Mouse (Mus musculus): ENCODE results near the gene Pyy. TPM values are rescaled to one million over a fixed set of nuclear protein-coding genes. Genes with fewer than 3 reads are reported as not detected.

Pyy gene
- polyA plus RNA-seq, 1 experiment: not detected

DNA sequence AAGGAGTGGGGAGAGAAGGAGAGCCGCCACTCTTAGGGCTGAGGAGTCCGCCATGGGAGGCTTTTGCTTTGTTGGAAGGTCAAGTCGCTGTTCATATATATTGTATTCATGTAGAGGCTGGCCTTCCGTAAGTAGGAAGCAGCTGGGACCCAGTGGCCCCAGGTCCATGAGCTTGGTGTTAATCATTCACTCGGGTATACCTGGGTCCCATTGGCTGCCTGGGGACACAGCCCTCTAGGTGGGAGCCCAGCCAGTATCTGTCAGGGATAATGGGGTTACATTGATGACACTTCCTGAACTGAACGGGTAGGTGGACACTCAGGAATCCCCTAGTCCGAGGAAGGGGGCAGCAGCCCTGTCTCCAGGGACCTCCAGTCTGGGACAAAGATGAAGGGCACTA lies 34.7 kb upstream of the Pyy start:
- Histone ChIP-seq H3K27me3 (ENCODE audit: control insufficient read depth) (peaks cover 53% of the 10 kb centered on the region), H3K4me1 (ENCODE audit: control insufficient read depth) (peaks cover 31% of the 10 kb centered on the region), H3K9me3 (ENCODE audit: control insufficient read depth, low read length) (no peaks in the 10 kb centered on the region; the same call in 1 of the 2 replicates), H3K4me3 (replicated peaks) (no peak overlapping the region), H3K36me3 (ENCODE audit: control insufficient read depth) (no peaks in the 10 kb centered on the region)
- TF ChIP-seq TAL1 (IDR thresholded peaks at IDR 0.05; ENCODE audit: low read length): no peak
- TF ChIP-seq GATA1 (IDR thresholded peaks at IDR 0.05; ENCODE audit: low read length): no peak

DNA sequence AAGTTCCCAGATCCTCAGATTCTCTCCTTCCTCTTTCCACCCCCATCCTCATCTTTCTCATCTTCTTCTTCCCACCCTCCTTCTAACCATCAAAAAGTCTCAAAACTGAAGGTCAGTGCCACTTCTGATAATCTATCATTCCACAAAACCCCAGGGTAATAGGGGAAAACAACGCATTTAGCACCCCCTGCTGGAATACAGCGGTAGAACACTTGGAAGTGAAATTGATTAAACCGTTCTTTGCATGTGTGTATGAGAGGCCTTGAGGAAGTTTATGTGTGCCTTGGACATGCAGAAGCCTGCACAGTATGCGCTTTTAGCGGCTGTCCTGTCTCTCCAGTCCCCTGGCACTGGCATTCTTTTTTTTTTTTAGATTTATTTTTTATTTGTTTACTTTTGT lies 32.9 kb upstream of the Pyy start:
- Histone ChIP-seq H3K9me3 (ENCODE audit: control insufficient read depth, low read length) (no peaks in the 10 kb centered on the region; the same call in 1 of the 2 replicates), H3K4me3 (replicated peaks) (no peak overlapping the region), H3K27me3 (ENCODE audit: control insufficient read depth) (peaks cover 40% of the 10 kb centered on the region), H3K36me3 (ENCODE audit: control insufficient read depth) (no peaks in the 10 kb centered on the region), H3K4me1 (ENCODE audit: control insufficient read depth) (peaks cover 13% of the 10 kb centered on the region)
- TF ChIP-seq GATA1 (IDR thresholded peaks at IDR 0.05; ENCODE audit: low read length) (no peak), TAL1 (IDR thresholded peaks at IDR 0.05; ENCODE audit: low read length) (no peak)

DNA sequence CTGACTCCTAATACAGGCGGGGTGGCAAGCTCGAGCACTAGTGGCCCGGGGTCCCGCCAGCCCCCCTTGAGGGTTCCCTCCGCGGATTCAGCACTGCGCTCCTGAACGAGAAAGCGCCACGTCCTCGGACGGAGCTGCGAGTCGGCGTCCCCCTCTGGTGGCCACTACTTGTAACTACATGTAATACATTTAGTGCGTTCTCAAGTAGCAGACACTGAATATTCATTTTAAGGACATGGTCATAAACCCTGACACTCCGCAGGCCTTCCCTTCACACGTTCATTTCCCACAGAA lies 30.8 kb upstream of the Pyy start:
- no peaks in the 10 kb centered on the region for H3K36me3 ChIP-seq (ENCODE audit: control insufficient read depth)

DNA sequence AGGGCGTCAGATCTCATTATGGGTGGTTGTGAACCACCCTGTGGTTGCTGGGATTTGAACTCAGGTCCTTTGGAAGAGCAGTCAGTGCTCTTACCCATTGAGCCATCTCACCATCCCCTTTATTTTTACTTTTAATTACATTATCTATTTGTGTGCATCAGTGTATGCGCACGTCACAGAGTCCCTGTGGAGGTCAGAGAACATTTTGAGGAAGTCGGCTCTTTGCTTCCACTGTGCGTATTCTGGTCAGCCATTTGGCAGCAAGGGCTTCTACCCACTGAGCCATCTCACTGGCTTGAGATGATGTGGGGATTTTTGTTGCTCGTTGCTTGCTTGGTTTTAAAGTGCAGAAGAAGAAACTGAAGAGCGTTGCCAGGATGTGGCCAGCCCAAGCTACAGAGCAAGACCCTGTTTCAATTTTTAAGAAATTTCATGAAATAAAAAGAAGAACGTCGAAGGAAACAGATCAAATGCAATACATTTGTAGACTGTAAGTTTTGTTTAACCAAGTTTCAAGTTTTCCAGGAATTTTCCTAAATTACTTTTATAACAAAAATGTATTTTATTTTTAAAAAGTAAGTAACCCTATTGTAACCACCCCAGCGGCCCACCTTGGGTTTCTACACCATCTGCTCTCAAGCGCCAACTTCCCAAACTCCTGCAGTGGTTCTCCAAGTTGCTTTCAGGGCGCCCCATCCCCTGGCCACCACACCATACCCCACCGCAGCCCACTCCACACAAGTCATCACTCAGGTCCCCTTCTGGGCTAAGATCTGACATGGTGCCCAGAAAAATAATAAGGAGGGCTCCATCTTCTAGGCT lies 30.2 kb upstream of the Pyy start:
- Histone ChIP-seq H3K36me3 (ENCODE audit: control insufficient read depth) (no peaks in the 10 kb centered on the region), H3K4me1 (ENCODE audit: control insufficient read depth) (peaks cover 5% of the 10 kb centered on the region), H3K27me3 (ENCODE audit: control insufficient read depth) (peaks cover 35% of the 10 kb centered on the region), H3K9me3 (ENCODE audit: control insufficient read depth, low read length) (no peaks in the 10 kb centered on the region), H3K4me3 (replicated peaks) (no peak overlapping the region)
- TF ChIP-seq GATA1 (IDR thresholded peaks at IDR 0.05; ENCODE audit: low read length): no peak
- TF ChIP-seq TAL1 (IDR thresholded peaks at IDR 0.05; ENCODE audit: low read length): no peak

More for the DNA sequence above, 30.8 kb upstream of the Pyy start:
- Histone ChIP-seq H3K9me3 (ENCODE audit: control insufficient read depth, low read length) (no peaks in the 10 kb centered on the region), H3K4me3 (replicated peaks) (no peak overlapping the region), H3K27me3 (ENCODE audit: control insufficient read depth) (peaks cover 35% of the 10 kb centered on the region), H3K4me1 (ENCODE audit: control insufficient read depth) (peaks cover 5% of the 10 kb centered on the region)
- TF ChIP-seq GATA1 (IDR thresholded peaks at IDR 0.05; ENCODE audit: low read length) (no peak), TAL1 (IDR thresholded peaks at IDR 0.05; ENCODE audit: low read length) (no peak)

DNA sequence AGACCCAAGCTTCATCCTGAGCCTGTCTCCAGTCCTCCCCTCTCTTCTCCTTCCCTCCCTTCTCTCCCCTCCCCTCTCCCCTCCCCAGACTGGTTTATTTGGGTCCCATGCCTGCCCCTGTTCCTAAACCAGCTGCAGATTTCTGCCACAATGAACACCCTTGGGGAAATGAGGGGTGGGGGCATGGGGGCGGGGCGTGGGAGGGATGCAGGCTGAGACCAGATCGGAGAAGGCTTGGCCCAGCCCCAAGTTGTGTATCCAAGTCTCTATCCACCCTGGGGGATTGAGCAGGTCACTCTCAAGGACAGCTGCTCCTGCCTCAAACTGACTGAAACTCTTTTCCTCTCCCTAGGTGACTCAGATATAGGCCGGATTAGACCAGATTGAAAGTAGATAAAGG lies 26.9 kb upstream of the Pyy start:
- peaks cover 32% of the 10 kb centered on the region for H3K27me3 ChIP-seq (ENCODE audit: control insufficient read depth)
- TF ChIP-seq TAL1 (IDR thresholded peaks at IDR 0.05; ENCODE audit: low read length) (no peak), GATA1 (IDR thresholded peaks at IDR 0.05; ENCODE audit: low read length) (no peak)
- H3K9me3 ChIP-seq (ENCODE audit: control insufficient read depth, low read length): no peaks in the 10 kb centered on the region
- no peak overlapping the region for H3K4me3 ChIP-seq (replicated peaks)
- peaks cover 25% of the 10 kb centered on the region for H3K4me1 ChIP-seq (ENCODE audit: control insufficient read depth)
- H3K36me3 ChIP-seq (ENCODE audit: control insufficient read depth): no peaks in the 10 kb centered on the region

- H3K27me3 ChIP-seq (ENCODE audit: control insufficient read depth): peaks cover 14% of the 10 kb centered on the region
- no peak for TF ChIP-seq GATA1 (IDR thresholded peaks at IDR 0.05; ENCODE audit: low read length)
- no peaks in the 10 kb centered on the region for H3K36me3 ChIP-seq (ENCODE audit: control insufficient read depth)
- peaks cover 5% of the 10 kb centered on the region for H3K9me3 ChIP-seq (ENCODE audit: control insufficient read depth, low read length)
- H3K4me1 ChIP-seq (ENCODE audit: control insufficient read depth): peaks cover 30% of the 10 kb centered on the region
- H3K4me3 ChIP-seq (replicated peaks): no peak overlapping the region
Measured at GRCm38 (mm10) chr11:102117386-102117785, 9.8 kb upstream of the Pyy start.

DNA sequence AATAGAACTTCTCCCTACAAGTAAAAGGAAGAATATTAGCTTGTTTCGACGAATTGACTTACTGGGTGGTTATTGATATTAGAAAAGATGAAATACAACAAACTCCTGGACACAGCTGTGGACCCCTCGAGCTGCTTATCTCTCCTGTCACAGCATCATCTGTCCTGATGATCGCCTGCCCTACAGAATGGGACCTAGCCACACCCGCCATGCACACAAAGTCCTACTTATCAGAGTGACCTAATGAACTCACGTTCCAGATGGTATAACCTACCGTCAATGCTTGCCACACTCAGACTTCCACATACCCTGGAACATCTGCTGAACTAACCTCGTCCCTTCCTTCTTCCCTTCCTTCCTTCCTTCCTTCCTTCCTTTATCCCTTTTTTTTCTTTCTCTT lies 8.6 kb upstream of the Pyy start:
- Histone ChIP-seq H3K9me3 (ENCODE audit: control insufficient read depth, low read length) (peaks cover 5% of the 10 kb centered on the region), H3K4me3 (replicated peaks) (no peak overlapping the region), H3K27me3 (ENCODE audit: control insufficient read depth) (peaks cover 21% of the 10 kb centered on the region), H3K36me3 (ENCODE audit: control insufficient read depth) (no peaks in the 10 kb centered on the region), H3K4me1 (ENCODE audit: control insufficient read depth) (peaks cover 30% of the 10 kb centered on the region)
- no peak for TF ChIP-seq GATA1 (IDR thresholded peaks at IDR 0.05; ENCODE audit: low read length)
- TF ChIP-seq TAL1 (IDR thresholded peaks at IDR 0.05; ENCODE audit: low read length): no peak

- peaks cover 10% of the 10 kb centered on the region for H3K4me1 ChIP-seq (ENCODE audit: control insufficient read depth)
- no peak overlapping the region for H3K4me3 ChIP-seq (replicated peaks)
- no peaks in the 10 kb centered on the region for H3K36me3 ChIP-seq (ENCODE audit: control insufficient read depth)
- H3K27me3 ChIP-seq (ENCODE audit: control insufficient read depth): peaks cover 64% of the 10 kb centered on the region
- TF ChIP-seq TAL1 (IDR thresholded peaks at IDR 0.05; ENCODE audit: low read length) (no peak), GATA1 (IDR thresholded peaks at IDR 0.05; ENCODE audit: low read length) (no peak)
- peaks cover 4% of the 10 kb centered on the region; the same call in 1 of the 2 replicates for H3K9me3 ChIP-seq (ENCODE audit: control insufficient read depth, low read length)
Measured at GRCm38 (mm10) chr11:102111576-102111975, 3.9 kb upstream of the Pyy start.

DNA sequence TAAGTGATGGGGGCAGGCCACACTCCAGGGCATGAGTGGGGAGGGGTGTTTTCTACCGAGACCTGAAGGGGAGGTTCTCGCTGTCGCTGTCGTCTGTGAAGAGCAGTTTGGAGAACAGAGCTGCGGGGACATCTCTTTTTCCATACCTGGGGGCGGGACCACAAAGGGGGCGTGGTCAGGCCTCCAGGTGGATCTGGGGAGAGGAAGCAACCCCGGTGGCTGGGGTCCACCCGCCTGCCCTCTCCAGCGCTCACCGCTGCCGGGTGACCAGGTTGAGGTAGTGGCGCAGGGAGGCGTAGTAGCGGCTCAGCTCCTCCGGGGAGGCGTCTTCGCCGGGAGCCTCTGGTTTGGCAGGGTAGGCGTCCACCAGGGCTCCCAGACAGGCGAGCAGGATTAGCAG lies 721 bp downstream of the Pyy start:
- peaks cover 95% of the 10 kb centered on the region for H3K27me3 ChIP-seq (ENCODE audit: control insufficient read depth)
- no peaks in the 10 kb centered on the region for H3K36me3 ChIP-seq (ENCODE audit: control insufficient read depth)
- TF ChIP-seq TAL1 (IDR thresholded peaks at IDR 0.05; ENCODE audit: low read length): no peak
- no peak for TF ChIP-seq GATA1 (IDR thresholded peaks at IDR 0.05; ENCODE audit: low read length)

More for the DNA sequence above, 721 bp downstream of the Pyy start:
- peaks cover 16% of the 10 kb centered on the region for H3K4me1 ChIP-seq (ENCODE audit: control insufficient read depth)
- no peak overlapping the region for H3K4me3 ChIP-seq (replicated peaks)
- peaks cover 4% of the 10 kb centered on the region; the same call in 1 of the 2 replicates for H3K9me3 ChIP-seq (ENCODE audit: control insufficient read depth, low read length)

Data from erythroblast, embryonic 14.5 days (primary cell).